Mouse (Mus musculus) intestine, embryonic 14.5 days (tissue): ENCODE data around the gene Mettl16. TPM values are rescaled to one million over a fixed set of nuclear protein-coding genes. Genes with fewer than 3 reads are reported as not detected.

Experiments used
- ATAC-seq: fragments of 200-750 bp; cut with Nextera tagmentation; replicated peaks from 2 replicates; pipeline ENCODE4 v1.8.0; 2017; ENCODE audit warnings: low read depth, moderate number of reproducible peaks, moderate TSS enrichment, moderate library complexity; ENCODE audit not compliant: low FRiP score, low TSS enrichment
- DNase-seq: peaks from one replicate; pipeline ENCODE4 v3.0.0-alpha.2; 2018; ENCODE audit warnings: low spot score
- H3K27ac ChIP-seq: fragments of 300-500 bp; sonication (generic); 2 replicates; pipeline ENCODE4 v1.5.1; 2014; ENCODE audit warnings: low read depth, mild to moderate bottlenecking, control low read depth
- H3K27me3 ChIP-seq: fragments of 300-500 bp; sonication (generic); replicated peaks from 2 replicates; pipeline ENCODE4 v1.6.1; 2014; ENCODE audit warnings: low read length, control low read depth; ENCODE audit not compliant: control insufficient read depth, insufficient read depth
- H3K36me3 ChIP-seq: fragments of 300-500 bp; sonication (generic); 2 replicates; pipeline ENCODE4 v1.6.1; 2014; ENCODE audit warnings: low read length, control low read depth; ENCODE audit not compliant: control insufficient read depth, insufficient read depth
- H3K4me1 ChIP-seq: fragments of 300-500 bp; sonication (generic); replicated peaks from 2 replicates; pipeline ENCODE4 v1.6.1; 2014; ENCODE audit warnings: low read length, control low read depth, mixed read lengths; ENCODE audit not compliant: control insufficient read depth, insufficient read depth
- H3K4me2 ChIP-seq: fragments of 300-500 bp; sonication (generic); 2 replicates; pipeline ENCODE4 v1.6.1; 2014; ENCODE audit warnings: low read length
- H3K4me3 ChIP-seq: fragments of 300-500 bp; sonication (generic); 2 replicates; pipeline ENCODE4 v1.5.1; 2014; ENCODE audit warnings: low read depth, low read length, control low read depth, mixed read lengths
- H3K9ac ChIP-seq: fragments of 300-500 bp; sonication (generic); 2 replicates; pipeline ENCODE4 v1.6.1; 2014; ENCODE audit warnings: mild to moderate bottlenecking, low read length
- H3K9me3 ChIP-seq: fragments of 300-500 bp; sonication (generic); 2 replicates; pipeline ENCODE4 v1.6.1; 2016; ENCODE audit warnings: low read length, control low read depth; ENCODE audit not compliant: control insufficient read depth
- WGBS: fragments of 180-500 bp; shearing (Covaris S2); extraction: QIAGEN DNeasy Blood & Tissue Kit; methylation state at CpG from one replicate; pipeline ENCODE4 v1.1.7; 2014; 5-methylcytosine and 5-hydroxymethylcytosine counted together
- polyA plus RNA-seq: library from polyadenylated mRNA; unstranded; fragments of >200 nt; fragmentation: Nextera tagmentation; extraction: Ambion mirVana; gene quantifications from 2 replicates; pipeline ENCODE4 v1.2.1, GENCODE M21; 2014

Gene Mettl16
- polyA plus RNA-seq, 1 experiment from 2014 or later = 31.9 TPM

DNA sequence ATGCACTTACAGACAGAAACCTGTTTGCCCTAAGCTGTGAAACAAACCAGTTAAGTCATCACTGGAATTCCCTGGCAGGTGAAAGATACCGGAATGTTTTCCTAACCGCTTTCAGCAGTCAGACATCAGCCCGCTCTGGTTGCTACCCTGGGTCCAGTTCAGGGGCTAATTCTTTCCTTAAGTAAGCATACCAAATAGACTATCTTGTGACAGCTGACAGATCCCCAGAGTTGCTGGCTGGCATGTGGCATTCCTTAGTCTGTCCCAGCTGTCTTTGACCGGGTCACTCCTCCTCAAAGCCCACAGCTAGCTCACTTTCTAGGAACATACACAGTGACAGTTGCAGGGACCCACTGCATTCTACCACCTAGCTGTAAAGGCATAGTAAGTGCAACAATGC lies 22.6 kb upstream of the Mettl16 start:
- Histone ChIP-seq H3K4me1 (no peaks in the 10 kb centered on the region), H3K4me3 (no peak overlapping the region), H3K36me3 (no peaks in the 10 kb centered on the region), H3K9me3 (no peaks in the 10 kb centered on the region), H3K9ac (no peak overlapping the region), H3K4me2 (no peak overlapping the region), H3K27ac (no peak overlapping the region), H3K27me3 (no peaks in the 10 kb centered on the region)
- 47% methylated on average over 4 of the region's 4 CpGs for WGBS
- ATAC-seq = no peak
- DNase-seq = no peak

- Histone ChIP-seq H3K4me3 (no peak overlapping the region), H3K36me3 (no peaks in the 10 kb centered on the region), H3K9ac (no peak overlapping the region), H3K27ac (no peak overlapping the region), H3K9me3 (no peaks in the 10 kb centered on the region), H3K27me3 (no peaks in the 10 kb centered on the region), H3K4me2 (no peak overlapping the region), H3K4me1 (no peaks in the 10 kb centered on the region)
- DNase-seq (no peak), ATAC-seq (no peak)
- WGBS = 73% methylated on average over 13 of the region's 13 CpGs
Observed at GRCm38 (mm10) chr11:74749241-74749640, 21.4 kb upstream of the Mettl16 start.

DNA sequence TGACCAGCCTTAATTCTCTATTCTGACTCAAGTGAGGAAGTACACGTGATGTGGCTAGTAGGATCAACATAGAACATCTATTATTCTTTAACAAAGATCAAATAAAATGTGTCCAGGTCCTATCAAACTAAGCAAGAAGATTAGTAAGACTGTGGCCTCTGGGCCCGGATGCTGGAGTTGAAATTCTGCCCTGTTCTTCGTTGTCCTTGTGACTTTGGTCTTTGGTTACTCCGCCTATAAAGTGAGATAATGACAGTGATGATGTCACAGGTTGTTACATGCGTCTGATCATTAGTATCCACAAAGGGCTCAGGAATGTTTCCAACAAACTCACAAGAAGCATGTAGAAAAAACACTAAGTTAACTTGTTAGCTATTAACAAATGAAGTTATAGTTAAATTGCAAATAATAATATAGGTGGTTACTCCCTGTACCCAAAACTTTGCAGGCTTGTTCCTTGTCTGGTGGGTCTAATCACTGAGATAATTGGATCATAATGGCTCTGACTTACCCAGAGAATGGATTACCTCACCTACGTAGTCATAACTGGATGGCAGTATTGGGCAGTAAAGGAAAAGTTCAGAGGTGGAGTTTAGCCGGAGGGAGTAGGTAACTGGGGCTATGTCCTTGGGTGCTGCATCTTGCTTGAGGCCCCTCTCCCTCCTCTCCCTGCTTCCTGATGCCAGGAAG lies 19.8 kb upstream of the Mettl16 start:
- Histone ChIP-seq H3K4me2 (no peak overlapping the region), H3K27me3 (no peaks in the 10 kb centered on the region), H3K4me1 (no peaks in the 10 kb centered on the region), H3K9ac (no peak overlapping the region), H3K9me3 (no peaks in the 10 kb centered on the region), H3K27ac (no peak overlapping the region), H3K36me3 (no peaks in the 10 kb centered on the region), H3K4me3 (no peak overlapping the region)
- 83% methylated on average over 7 of the region's 7 CpGs for WGBS
- ATAC-seq = no peak
- DNase-seq = no peak

GRCm38 (mm10) chr11:74751352-74752066 lies 19.1 kb upstream of the Mettl16 start:
- Histone ChIP-seq H3K36me3 (no peaks in the 10 kb centered on the region), H3K4me3 (no peak overlapping the region), H3K9me3 (no peaks in the 10 kb centered on the region), H3K27ac (no peak overlapping the region), H3K4me2 (no peak overlapping the region), H3K4me1 (no peaks in the 10 kb centered on the region), H3K9ac (no peak overlapping the region), H3K27me3 (no peaks in the 10 kb centered on the region)
- 72% methylated on average over 9 of the region's 9 CpGs for WGBS
- no peak for ATAC-seq
- no peak for DNase-seq

GRCm38 (mm10) chr11:74756631-74757030 lies 14.0 kb upstream of the Mettl16 start:
- no peaks in the 10 kb centered on the region for H3K36me3 ChIP-seq
- no peaks in the 10 kb centered on the region for H3K4me1 ChIP-seq
- H3K27me3 ChIP-seq = no peaks in the 10 kb centered on the region
- H3K9me3 ChIP-seq = no peaks in the 10 kb centered on the region
- ATAC-seq (no peak), DNase-seq (no peak)
- no peak overlapping the region for H3K9ac ChIP-seq
- H3K4me2 ChIP-seq = no peak overlapping the region
- H3K4me3 ChIP-seq = no peak overlapping the region
- H3K27ac ChIP-seq = no peak overlapping the region
- 59% methylated on average over 2 of the region's 2 CpGs for WGBS

DNA sequence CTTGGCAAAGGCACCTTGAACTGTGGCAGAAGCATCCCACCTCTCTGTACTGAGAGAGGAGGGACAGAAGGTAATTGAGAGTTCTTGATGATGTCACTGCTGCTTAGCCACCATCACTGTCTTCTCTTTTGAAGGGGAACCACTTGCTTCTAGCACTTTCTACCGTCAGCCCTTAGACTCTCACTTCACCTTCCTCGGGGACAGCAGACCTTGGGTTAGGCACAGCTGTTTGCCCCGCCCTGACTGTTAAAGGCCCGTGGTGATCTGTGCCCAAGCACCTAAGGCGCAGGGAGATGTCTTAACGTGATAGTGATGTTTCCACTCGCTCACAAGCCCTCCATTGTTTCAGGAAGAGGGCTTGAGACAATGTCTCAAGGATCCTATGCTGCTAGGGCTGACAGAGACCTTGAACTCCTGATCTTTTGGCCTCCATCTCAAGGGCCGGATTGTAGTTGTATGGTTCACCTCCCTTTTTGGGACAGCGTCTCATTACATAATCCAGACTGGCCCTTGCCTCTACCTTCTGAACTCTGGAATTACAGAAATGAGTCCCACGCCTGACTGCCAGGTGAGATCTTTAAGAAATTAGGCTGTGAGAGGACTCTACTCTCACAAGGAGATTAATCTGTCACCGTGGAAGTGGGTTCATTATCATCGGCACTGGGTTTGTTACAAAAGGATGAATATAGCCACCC lies 9.5 kb upstream of the Mettl16 start:
- Histone ChIP-seq H3K4me2 (no peak overlapping the region), H3K4me3 (no peak overlapping the region), H3K9me3 (no peaks in the 10 kb centered on the region), H3K27ac (no peak overlapping the region), H3K27me3 (no peaks in the 10 kb centered on the region), H3K4me1 (no peaks in the 10 kb centered on the region), H3K36me3 (no peaks in the 10 kb centered on the region), H3K9ac (no peak overlapping the region)
- WGBS = 64% methylated on average over 12 of the region's 12 CpGs
- no peak for DNase-seq
- ATAC-seq = no peak

DNA sequence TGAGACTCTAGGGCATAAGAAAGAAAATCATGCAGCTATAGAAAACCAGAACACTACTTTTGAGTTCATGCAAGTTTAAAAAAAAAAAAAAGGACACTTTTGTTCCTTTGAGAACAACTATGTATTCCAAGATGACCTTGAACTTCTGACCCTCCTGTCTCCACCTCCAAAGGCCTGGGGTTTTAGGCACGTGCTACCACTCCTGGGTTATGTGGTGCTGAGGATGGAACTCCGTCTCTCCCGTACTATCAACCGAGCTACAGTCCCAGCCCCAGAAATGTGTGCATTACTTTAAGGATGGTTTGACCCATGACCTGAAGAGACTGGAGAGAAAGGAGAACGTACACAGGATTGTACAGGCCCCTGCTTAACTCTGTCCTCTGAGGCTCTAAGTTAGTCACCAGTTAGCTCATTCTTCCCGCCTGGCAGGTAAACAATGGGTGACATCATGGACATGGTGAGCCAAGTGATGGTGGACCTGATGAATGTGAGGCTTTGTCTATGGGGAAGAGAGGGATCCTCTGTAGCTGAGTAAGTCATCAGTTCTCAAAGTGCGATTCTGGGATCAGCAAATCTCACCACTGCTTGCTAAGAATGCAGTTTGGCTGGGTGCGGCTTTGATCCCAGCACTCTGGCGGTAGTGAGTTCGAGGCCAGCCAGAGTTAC lies 6.5 kb upstream of the Mettl16 start:
- ATAC-seq (no peak), DNase-seq (no peak)
- H3K36me3 ChIP-seq = no peaks in the 10 kb centered on the region
- H3K27me3 ChIP-seq = no peaks in the 10 kb centered on the region
- no peak overlapping the region for H3K4me3 ChIP-seq
- no peaks in the 10 kb centered on the region for H3K4me1 ChIP-seq
- H3K4me2 ChIP-seq = no peak overlapping the region
- no peak overlapping the region for H3K9ac ChIP-seq
- WGBS = 65% methylated on average over 10 of the region's 10 CpGs
- no peak overlapping the region for H3K27ac ChIP-seq
- H3K9me3 ChIP-seq = no peaks in the 10 kb centered on the region

DNA sequence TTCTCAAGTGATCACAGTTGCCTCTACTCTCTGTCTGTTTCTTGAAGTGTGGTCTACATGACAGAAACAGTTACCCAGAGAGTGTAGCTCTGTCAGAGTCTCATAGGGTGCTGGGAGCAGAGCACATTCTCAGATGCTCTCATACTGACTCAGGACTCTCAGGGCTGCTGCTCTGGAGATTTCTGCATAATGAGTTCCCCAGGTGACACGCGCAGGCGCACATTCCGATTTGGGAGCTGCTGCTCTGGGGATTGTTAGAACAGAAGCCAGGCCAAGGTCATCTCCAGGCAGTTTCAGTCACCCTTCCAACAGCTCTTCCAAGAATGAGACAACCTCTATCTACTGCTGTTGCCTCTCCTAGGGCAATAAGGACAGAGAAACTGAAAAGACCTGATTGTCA lies 3.2 kb upstream of the Mettl16 start:
- no peak overlapping the region for H3K4me3 ChIP-seq
- no peak for DNase-seq
- no peak for ATAC-seq
- no peaks in the 10 kb centered on the region for H3K9me3 ChIP-seq
- H3K9ac ChIP-seq = no peak overlapping the region
- no peaks in the 10 kb centered on the region for H3K27me3 ChIP-seq
- peaks cover 13% of the 10 kb centered on the region; the same call in 1 of the 2 replicates for H3K4me1 ChIP-seq
- no peaks in the 10 kb centered on the region for H3K36me3 ChIP-seq
- 84% methylated on average over 4 of the region's 4 CpGs for WGBS
- H3K4me2 ChIP-seq = no peak overlapping the region
- no peak overlapping the region for H3K27ac ChIP-seq
